Mouse (Mus musculus): Measurements from ENCODE around the gene Btbd9. TPM values are rescaled to one million over a fixed set of nuclear protein-coding genes. Genes with fewer than 3 reads are reported as not detected.

Btbd9 gene
- total and polyA plus RNA-seq, 3 experiments = 24.7 to 33.8 TPM; not detected in 1

GRCm38 (mm10) chr17:30392031-30392430 lies 184.3 kb downstream of the Btbd9 start:
- no peak for DNase-seq (ENCODE audit: low read depth, low spot score)
- no peak overlapping the region for H3K27ac ChIP-seq (ENCODE audit: control insufficient read depth, low read depth, low read length)
- no peaks in the 10 kb centered on the region for H3K9me3 ChIP-seq (replicated peaks; ENCODE audit: insufficient read depth, low read length)
- H3K27me3 ChIP-seq (ENCODE audit: control insufficient read depth in 1 of 2, insufficient read depth in 2 of 2, low read length in 2 of 2) = no peaks in the 10 kb centered on the region
- H3K79me2 ChIP-seq (ENCODE audit: control insufficient read depth, insufficient read depth, low read length, poor library complexity) = no peaks in the 10 kb centered on the region
- H3K9ac ChIP-seq (ENCODE audit: control insufficient read depth, low read depth, low read length, poor library complexity, severe bottlenecking) = no peak overlapping the region
- peaks cover 0 to 2% of the 10 kb centered on the region in 2 experiments; a peak in 1 of 4 replicates for H3K4me1 ChIP-seq (ENCODE audit: control insufficient read depth in 1 of 2, insufficient read depth in 2 of 2, low read length in 2 of 2)
- H3K4me3 ChIP-seq (ENCODE audit: control insufficient read depth in 1 of 2, insufficient read depth in 1 of 2, low read depth in 2 of 2, low read length in 2 of 2) = no peak overlapping the region
- no peak for TF ChIP-seq RCOR1 (IDR thresholded peaks at IDR 0.05; ENCODE audit: low read depth, low read length)
- TF ChIP-seq ZKSCAN1 (IDR thresholded peaks at IDR 0.05; ENCODE audit: low read depth, low read length) = no peak
- no peak for TF ChIP-seq ETS1 (IDR thresholded peaks at IDR 0.05; ENCODE audit: low read depth, low read length)
- TF ChIP-seq MAX (IDR thresholded peaks at IDR 0.05; ENCODE audit: low read length) = no peak
- no peak for TF ChIP-seq GATA1 (IDR thresholded peaks at IDR 0.05; ENCODE audit: low read depth, low read length)
- no peak for TF ChIP-seq USF2 (IDR thresholded peaks at IDR 0.05; ENCODE audit: borderline replicate concordance in 1 of 2, insufficient read depth in 1 of 2, low read depth in 1 of 2, low read length in 2 of 2)
- TF ChIP-seq TCF12 (IDR thresholded peaks at IDR 0.05; ENCODE audit: low read depth, low read length) = no peak
- TF ChIP-seq CHD1 (IDR thresholded peaks at IDR 0.05; ENCODE audit: low read depth, low read length) = no peak
- no peak for TF ChIP-seq ZC3H11A (IDR thresholded peaks at IDR 0.05; ENCODE audit: low read depth, low read length)
- TF ChIP-seq E2F4 (IDR thresholded peaks at IDR 0.05; ENCODE audit: borderline replicate concordance, low read depth, low read length) = no peak
- TF ChIP-seq POLR2AphosphoS5 (IDR thresholded peaks at IDR 0.05; ENCODE audit: borderline replicate concordance, low read depth, low read length) = no peak
- no peak for TF ChIP-seq BHLHE40 (IDR thresholded peaks at IDR 0.05; ENCODE audit: borderline replicate concordance, low read depth, low read length)
- no peaks in the 10 kb centered on the region for H3K36me3 ChIP-seq (ENCODE audit: control insufficient read depth in 1 of 2, insufficient read depth in 2 of 2, low read length in 2 of 2)

GRCm38 (mm10) chr17:30391220-30391619 lies 185.1 kb downstream of the Btbd9 start:
- H3K27me3 ChIP-seq (ENCODE audit: control insufficient read depth in 1 of 2, insufficient read depth in 2 of 2, low read length in 2 of 2) = no peaks in the 10 kb centered on the region
- no peak for DNase-seq (ENCODE audit: low read depth, low spot score)
- H3K27ac ChIP-seq (ENCODE audit: control insufficient read depth, low read depth, low read length) = no peak overlapping the region
- H3K9me3 ChIP-seq (replicated peaks; ENCODE audit: insufficient read depth, low read length) = no peaks in the 10 kb centered on the region
- H3K79me2 ChIP-seq (ENCODE audit: control insufficient read depth, insufficient read depth, low read length, poor library complexity) = no peaks in the 10 kb centered on the region
- H3K36me3 ChIP-seq (ENCODE audit: control insufficient read depth in 1 of 2, insufficient read depth in 2 of 2, low read length in 2 of 2) = no peaks in the 10 kb centered on the region
- no peak for TF ChIP-seq CHD1 (IDR thresholded peaks at IDR 0.05; ENCODE audit: low read depth, low read length)
- TF ChIP-seq POLR2AphosphoS2 (IDR thresholded peaks at IDR 0.05; ENCODE audit: low read length) = no peak
- no peak for TF ChIP-seq MEF2A (IDR thresholded peaks at IDR 0.05; ENCODE audit: extremely low read depth, insufficient replicate concordance, low read depth, low read length, poor library complexity, severe bottlenecking)
- no peak for TF ChIP-seq MYC (IDR thresholded peaks at IDR 0.05; ENCODE audit: low read depth, low read length)
- no peak for TF ChIP-seq TBP (IDR thresholded peaks at IDR 0.05; ENCODE audit: low read depth, low read length)
- no peak for TF ChIP-seq CHD2 (IDR thresholded peaks at IDR 0.05; ENCODE audit: low read length)
- no peak for TF ChIP-seq E2F4 (IDR thresholded peaks at IDR 0.05; ENCODE audit: borderline replicate concordance, low read depth, low read length)
- no peak for TF ChIP-seq ELF1 (IDR thresholded peaks at IDR 0.05; ENCODE audit: low read depth, low read length)
- TF ChIP-seq MXI1 (IDR thresholded peaks at IDR 0.05; ENCODE audit: low read depth, low read length) = no peak
- TF ChIP-seq MAFK (IDR thresholded peaks at IDR 0.05; ENCODE audit: borderline replicate concordance, low read depth, low read length) = no peak
- no peak for TF ChIP-seq GABPA (IDR thresholded peaks at IDR 0.05; ENCODE audit: low read depth, low read length)
- no peak for TF ChIP-seq NRF1 (IDR thresholded peaks at IDR 0.05; ENCODE audit: insufficient read depth, low read depth, low read length, poor library complexity, severe bottlenecking)
- TF ChIP-seq POLR2AphosphoS5 (IDR thresholded peaks at IDR 0.05; ENCODE audit: borderline replicate concordance, low read depth, low read length) = no peak
- TF ChIP-seq JUND (IDR thresholded peaks at IDR 0.05; ENCODE audit: low read depth, low read length) = no peak
- TF ChIP-seq RAD21 (IDR thresholded peaks at IDR 0.05; ENCODE audit: low read depth, low read length) = no peak
- no peak overlapping the region for H3K9ac ChIP-seq (ENCODE audit: control insufficient read depth, low read depth, low read length, poor library complexity, severe bottlenecking)
- peaks cover 0 to 2% of the 10 kb centered on the region in 2 experiments; a peak in 1 of 4 replicates for H3K4me1 ChIP-seq (ENCODE audit: control insufficient read depth in 1 of 2, insufficient read depth in 2 of 2, low read length in 2 of 2)
- no peak overlapping the region for H3K4me3 ChIP-seq (ENCODE audit: control insufficient read depth in 1 of 2, insufficient read depth in 1 of 2, low read depth in 2 of 2, low read length in 2 of 2)

Measured in MEL (cell line).